Comparison of ENCODE assay signal across 13 mouse cellular contexts in the genomic region with DNA sequence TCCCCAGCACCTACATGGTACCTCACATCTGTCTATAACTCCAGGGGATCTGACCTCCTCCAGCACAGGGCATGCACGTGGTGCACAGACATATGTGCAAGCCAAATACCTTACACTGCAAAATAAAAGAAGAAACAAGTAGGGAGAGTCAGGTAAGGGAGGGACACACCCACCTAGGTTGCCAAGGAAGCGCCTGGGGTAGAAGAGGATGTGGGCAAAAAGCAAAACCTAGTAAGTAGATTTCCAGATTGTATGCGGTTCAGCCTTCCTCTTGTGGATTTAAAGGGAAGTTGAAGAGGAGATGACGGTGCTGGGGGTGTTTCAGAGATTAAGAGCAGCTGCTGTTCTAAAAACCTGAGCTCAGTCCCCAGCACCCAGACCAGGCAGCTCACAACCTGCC. TPM values are rescaled to one million over a fixed set of nuclear protein-coding genes. Genes with fewer than 3 reads are reported as not detected.
DNase-seq lines count a peak whose midpoint lies in the region; ATAC-seq lines count a peak whose summit lies in the region.
"Had no signal": no experiment of that assay in that cellular context is flagged by ENCODE, and none has a peak within 500 bp of the region (broad histone marks: within the 10 kb centered on the region; RNA-seq: fewer than 3 reads in every experiment).

No protein-coding gene starts in this region.

- no peaks in the 10 kb centered on the region for H3K36me3 ChIP-seq in liver, embryonic 15.5 days (replicated peaks)

- H3K27ac ChIP-seq in liver, embryonic 15.5 days (replicated peaks): no peak overlapping the region
- H3K27ac ChIP-seq: kidney, embryonic 15.5 days; left cerebral cortex, adult 2 months had no signal

- no peak for ATAC-seq in liver, embryonic 15.5 days (ENCODE audit: insufficient read depth)
- peak; percentile 25; the same call in 1 of the 2 replicates for ATAC-seq in megakaryocyte-erythroid progenitor cell, adult 5-6 weeks (replicated peaks; ENCODE audit: low FRiP score, low TSS enrichment, poor library complexity, severe bottlenecking)

- H3K9me3 ChIP-seq in liver, embryonic 15.5 days (replicated peaks): no peaks in the 10 kb centered on the region
- H3K9me3 ChIP-seq: kidney, embryonic 15.5 days had no signal

- no peak overlapping the region for H3K9ac ChIP-seq in liver, embryonic 15.5 days
- H3K9ac ChIP-seq: kidney, embryonic 15.5 days had no signal

- H3K4me2 ChIP-seq in liver, embryonic 15.5 days: 0 out of 2 replicates have a peak overlapping the region, but pooled peaks have one; percentile 10
- H3K4me2 ChIP-seq: kidney, embryonic 15.5 days had no signal

- H3K27me3 ChIP-seq in liver, embryonic 15.5 days: peaks cover 78% of the 10 kb centered on the region

- no peak overlapping the region for H3K4me3 ChIP-seq in liver, embryonic 15.5 days (replicated peaks)
- H3K4me3 ChIP-seq: kidney, embryonic 15.5 days; left cerebral cortex, adult 2 months had no signal

- no peak for DNase-seq in liver
- peak; percentile 58 for DNase-seq in c-Kit-positive CD71-negative TER-119-negative erythroid progenitor cells, embryonic 14.5 days (ENCODE audit: low read depth)
- peak; percentile 62 to 78 for DNase-seq in thymus, postnatal 36 days
- no peak for DNase-seq in urinary bladder, postnatal 14 days (ENCODE audit: low spot score)
- no peak for DNase-seq in gastrocnemius, postnatal 4 days (ENCODE audit: low spot score in 2 of 2)
- DNase-seq in Muller cell, postnatal 12 days (ENCODE audit: inconsistent ontology term): no peak
- DNase-seq: adrenal gland, adult 8-10 months; cerebellum, adult 9-11 months; heart, postnatal 14 days had no signal

- WGBS in liver, embryonic 15.5 days (ENCODE audit: insufficient replicate concordance): 8% methylated on average over 4 of the region's 4 CpGs

- H3K4me1 ChIP-seq in liver, embryonic 15.5 days (replicated peaks): peaks cover 27% of the 10 kb centered on the region

RNA-seq across cellular contexts. Expression of a gene that starts 1.7 kb away (rescaled TPM):
- 9.1 and 9.3 TPM in 2 replicates for polyA plus RNA-seq in liver, embryonic 15.5 days (2015; fragmentation: Nextera tagmentation; extraction: Ambion mirVana)
- 6.6 and 14.7 TPM in 2 replicates for total RNA-seq in megakaryocyte-erythroid progenitor cell, adult 5-6 weeks (2014; fragmentation: Nextera tagmentation)
- 1.7 and 1.9 TPM in 2 replicates for total RNA-seq in megakaryocyte-erythroid progenitor cell, adult 5-6 weeks (2017)
- 10 to 100 TPM; 36.9 to 39.4 TPM for total RNA-seq in gastrocnemius, postnatal 4 days (2021)

RNA-seq across cellular contexts. Expression of a gene that starts 1.8 kb away (rescaled TPM):
- 0.28 and 0.37 TPM in 2 replicates for polyA plus RNA-seq in liver, embryonic 15.5 days (2015; fragmentation: Nextera tagmentation; extraction: Ambion mirVana)
- total RNA-seq in megakaryocyte-erythroid progenitor cell, adult 5-6 weeks (2014; fragmentation: Nextera tagmentation): 0.20 and 0.92 TPM in 2 replicates
- total RNA-seq in megakaryocyte-erythroid progenitor cell, adult 5-6 weeks (2017): 1.1 and 4.4 TPM in 2 replicates
- total RNA-seq in gastrocnemius, postnatal 4 days (2021): under 1 TPM in 1 of 2 experiments, not detected in 1; 0.22 TPM
- total RNA-seq: left cerebral cortex, adult 2 months had no signal

RNA-seq across cellular contexts. Expression of a gene that starts 41.0 kb away (rescaled TPM):
- 229 and 259 TPM in 2 replicates for polyA plus RNA-seq in liver, embryonic 15.5 days (2015; fragmentation: Nextera tagmentation; extraction: Ambion mirVana)
- total RNA-seq in megakaryocyte-erythroid progenitor cell, adult 5-6 weeks (2014; fragmentation: Nextera tagmentation): 91.2 and 104 TPM in 2 replicates
- 63.3 and 64.2 TPM in 2 replicates for total RNA-seq in megakaryocyte-erythroid progenitor cell, adult 5-6 weeks (2017)
- total RNA-seq in gastrocnemius, postnatal 4 days (2021): 10 to 100 TPM; 20.9 to 26.1 TPM

Comparison
In these comparisons a context has a peak if more than half of its experiments do, and no peak if none do; other contexts are left out.
1. DNase-seq: peak in c-Kit-positive CD71-negative TER-119-negative erythroid progenitor cells, embryonic 14.5 days (single experiment) and thymus, postnatal 36 days (2 of 2); none in liver (single experiment), urinary bladder, postnatal 14 days (single experiment), gastrocnemius, postnatal 4 days (0 of 2) and Muller cell, postnatal 12 days (single experiment).